18 mouse cellular contexts compared by ENCODE assay signal in genomic region chr5:100861140-100861539, GRCm38 (mm10). TPM values are rescaled to one million over a fixed set of nuclear protein-coding genes. Genes with fewer than 3 reads are reported as not detected.
DNase-seq lines count a peak whose midpoint lies in the region; ATAC-seq and TF ChIP-seq lines count a peak whose summit lies in the region.
"Had no signal": no experiment of that assay in that cellular context is flagged by ENCODE, and none has a peak within 500 bp of the region (broad histone marks: within the 10 kb centered on the region; RNA-seq: fewer than 3 reads in every experiment).

No protein-coding gene starts in this region.

- H3K27me3 ChIP-seq in heart, embryonic 14.5 days (ENCODE audit: control insufficient read depth, insufficient read depth, low read length), result no peaks in the 10 kb centered on the region
- H3K27me3 ChIP-seq in lung, embryonic 14.5 days (ENCODE audit: insufficient read depth, low read length), result no peaks in the 10 kb centered on the region
- H3K27me3 ChIP-seq in intestine, embryonic 15.5 days (replicated peaks), result no peaks in the 10 kb centered on the region
- H3K27me3 ChIP-seq in small intestine, adult 2 months (ENCODE audit: control insufficient read depth, insufficient read depth, low read length), result no peaks in the 10 kb centered on the region
- no peaks in the 10 kb centered on the region for H3K27me3 ChIP-seq in hindbrain, embryonic 10.5 days (ENCODE audit: insufficient read depth, poor library complexity, severe bottlenecking)
- H3K27me3 ChIP-seq in neural tube, embryonic 15.5 days (replicated peaks), result no peaks in the 10 kb centered on the region
- H3K27me3 ChIP-seq: lung, embryonic 15.5 days; midbrain, embryonic 13.5 days; neural tube, embryonic 13.5 days had no signal

- H3K27ac ChIP-seq in heart, embryonic 14.5 days (replicated peaks in 1 of 2; ENCODE audit: control insufficient read depth in 1 of 2, insufficient read depth in 1 of 2, low read depth in 2 of 2, low read length in 2 of 2), result peak overlapping the region; percentile 54 to 60
- H3K27ac ChIP-seq in lung, embryonic 14.5 days (ENCODE audit: low read depth), result no peak overlapping the region
- H3K27ac ChIP-seq in intestine, embryonic 15.5 days, result no peak overlapping the region
- peak overlapping the region; percentile 88 for H3K27ac ChIP-seq in small intestine, adult 2 months (ENCODE audit: insufficient read depth, low read depth, low read length)
- H3K27ac ChIP-seq in hindbrain, embryonic 10.5 days, result no peak overlapping the region
- H3K27ac ChIP-seq in neural tube, embryonic 15.5 days (replicated peaks), result no peak overlapping the region
- H3K27ac ChIP-seq: forebrain, embryonic 10.5 days; lung, embryonic 15.5 days; midbrain, embryonic 13.5 days; neural tube, embryonic 13.5 days had no signal

- no peak for TF ChIP-seq CTCF in lung, embryonic 14.5 days (IDR thresholded peaks at IDR 0.05; ENCODE audit: low read depth)
- no peak for TF ChIP-seq CTCF in small intestine, adult 2 months (IDR thresholded peaks at IDR 0.05; ENCODE audit: extremely low read depth, insufficient read length, insufficient replicate concordance, low read depth, low read length)

- no peak for ATAC-seq in heart, embryonic 14.5 days (ENCODE audit: insufficient number of reproducible peaks, insufficient read depth, low FRiP score, low read depth)
- ATAC-seq in lung, embryonic 14.5 days (ENCODE audit: insufficient read depth), result peak; percentile 41; the same call in 1 of the 2 replicates
- ATAC-seq in intestine, embryonic 15.5 days, result peak; percentile 51; the same call in 1 of the 2 replicates
- ATAC-seq in neural tube, embryonic 15.5 days (ENCODE audit: low FRiP score), result no peak
- ATAC-seq: forebrain, postnatal 0 days; midbrain, embryonic 13.5 days had no signal

- 0 out of 2 replicates have a peak overlapping the region, but pooled peaks have one; percentile 34 for H3K9ac ChIP-seq in heart, embryonic 14.5 days (ENCODE audit: low read length)
- no peak overlapping the region for H3K9ac ChIP-seq in lung, embryonic 14.5 days
- H3K9ac ChIP-seq in intestine, embryonic 15.5 days, result no peak overlapping the region
- H3K9ac ChIP-seq in neural tube, embryonic 15.5 days (replicated peaks), result no peak overlapping the region
- H3K9ac ChIP-seq: forebrain, postnatal 0 days; lung, embryonic 15.5 days; midbrain, embryonic 13.5 days; neural tube, embryonic 13.5 days had no signal

- no peak for TF ChIP-seq POLR2A in small intestine, adult 2 months (IDR thresholded peaks at IDR 0.05; ENCODE audit: low read depth, low read length)

- H3K36me3 ChIP-seq in heart, embryonic 14.5 days (ENCODE audit: control insufficient read depth, insufficient read depth, low read length), result no peaks in the 10 kb centered on the region
- H3K36me3 ChIP-seq in lung, embryonic 14.5 days (ENCODE audit: insufficient read depth), result no peaks in the 10 kb centered on the region
- H3K36me3 ChIP-seq in intestine, embryonic 15.5 days, result no peaks in the 10 kb centered on the region
- peaks cover 9% of the 10 kb centered on the region for H3K36me3 ChIP-seq in small intestine, adult 2 months (ENCODE audit: control insufficient read depth, insufficient read depth, low read length)
- no peaks in the 10 kb centered on the region for H3K36me3 ChIP-seq in hindbrain, embryonic 10.5 days
- H3K36me3 ChIP-seq in neural tube, embryonic 15.5 days, result no peaks in the 10 kb centered on the region
- H3K36me3 ChIP-seq: forebrain, embryonic 10.5 days; G1E; lung, embryonic 15.5 days; midbrain, embryonic 13.5 days; neural tube, embryonic 13.5 days had no signal

- H3K4me2 ChIP-seq in heart, embryonic 14.5 days (ENCODE audit: low read length), result peak overlapping the region; percentile 40
- no peak overlapping the region for H3K4me2 ChIP-seq in lung, embryonic 14.5 days
- H3K4me2 ChIP-seq in intestine, embryonic 15.5 days (replicated peaks), result no peak overlapping the region
- H3K4me2 ChIP-seq in neural tube, embryonic 15.5 days, result no peak overlapping the region
- H3K4me2 ChIP-seq: lung, embryonic 15.5 days; midbrain, embryonic 13.5 days; neural tube, embryonic 13.5 days had no signal

- 19% methylated on average over 4 of the region's 4 CpGs for WGBS in heart, embryonic 14.5 days
- WGBS in lung, embryonic 14.5 days, result 32% methylated on average over 4 of the region's 4 CpGs
- 49% methylated on average over 4 of the region's 4 CpGs for WGBS in intestine, embryonic 15.5 days
- WGBS in small intestine, adult 2 months, result 46% methylated on average over 4 of the region's 4 CpGs
- 70% methylated on average over 4 of the region's 4 CpGs for WGBS in hindbrain, embryonic 10.5 days
- 70% methylated on average over 4 of the region's 4 CpGs for WGBS in neural tube, embryonic 15.5 days

- no peak for DNase-seq in heart, postnatal 25 days (ENCODE audit: low spot score)
- no peak for DNase-seq in lung, embryonic 14.5 days
- no peak for DNase-seq in lung, postnatal 25 days (ENCODE audit: low spot score)
- DNase-seq in hindbrain, embryonic 10.5 days (ENCODE audit: low spot score), result no peak
- DNase-seq: cerebellum, adult 18-20 months; cerebellum, postnatal 25 days; forebrain, postnatal 0 days; spleen, adult 18-20 months; thymus, postnatal 4 days had no signal

- peaks cover 24 to 37% of the 10 kb centered on the region in 2 experiments for H3K4me1 ChIP-seq in heart, embryonic 14.5 days (ENCODE audit: control insufficient read depth in 2 of 2, insufficient read depth in 2 of 2, low read length in 2 of 2)
- H3K4me1 ChIP-seq in lung, embryonic 14.5 days (ENCODE audit: insufficient read depth), result no peaks in the 10 kb centered on the region
- peaks cover 4% of the 10 kb centered on the region; the same call in 1 of the 2 replicates for H3K4me1 ChIP-seq in intestine, embryonic 15.5 days (replicated peaks)
- H3K4me1 ChIP-seq in small intestine, adult 2 months (ENCODE audit: control insufficient read depth, insufficient read depth, insufficient read length, low read length), result peaks cover 36% of the 10 kb centered on the region
- 0 out of 2 replicates have a peak, but pooled peaks cover 3% of the 10 kb centered on the region for H3K4me1 ChIP-seq in hindbrain, embryonic 10.5 days (replicated peaks)
- no peaks in the 10 kb centered on the region for H3K4me1 ChIP-seq in neural tube, embryonic 15.5 days
- H3K4me1 ChIP-seq: forebrain, embryonic 10.5 days; lung, embryonic 15.5 days; midbrain, embryonic 13.5 days; neural tube, embryonic 13.5 days had no signal

- intact Hi-C loops in heart, postnatal 25 days (cut with DNase I), result loop anchor here (5.0 kb wide), 1 partner anchor 46 kb away; no protein-coding TSS in a partner anchor

- H3K9me3 ChIP-seq in heart, embryonic 14.5 days (ENCODE audit: control insufficient read depth, low read length), result no peaks in the 10 kb centered on the region
- no peaks in the 10 kb centered on the region for H3K9me3 ChIP-seq in lung, embryonic 14.5 days (ENCODE audit: low read depth, low read length)
- H3K9me3 ChIP-seq in intestine, embryonic 15.5 days, result no peaks in the 10 kb centered on the region
- H3K9me3 ChIP-seq in hindbrain, embryonic 10.5 days, result no peaks in the 10 kb centered on the region
- no peaks in the 10 kb centered on the region for H3K9me3 ChIP-seq in neural tube, embryonic 15.5 days (replicated peaks)
- H3K9me3 ChIP-seq: forebrain, embryonic 10.5 days; lung, embryonic 15.5 days; midbrain, embryonic 13.5 days; neural tube, embryonic 13.5 days had no signal

- H3K4me3 ChIP-seq in heart, embryonic 14.5 days (ENCODE audit: control insufficient read depth in 1 of 2, insufficient read depth in 1 of 2, low read depth in 1 of 2, low read length in 2 of 2), result no peak overlapping the region
- no peak overlapping the region for H3K4me3 ChIP-seq in lung, embryonic 14.5 days (ENCODE audit: low read depth, low read length)
- no peak overlapping the region for H3K4me3 ChIP-seq in intestine, embryonic 15.5 days (replicated peaks)
- no peak overlapping the region for H3K4me3 ChIP-seq in small intestine, adult 2 months (ENCODE audit: low read depth, low read length)
- H3K4me3 ChIP-seq in hindbrain, embryonic 10.5 days, result no peak overlapping the region
- H3K4me3 ChIP-seq in neural tube, embryonic 15.5 days (replicated peaks), result no peak overlapping the region
- H3K4me3 ChIP-seq: forebrain, embryonic 10.5 days; lung, embryonic 15.5 days; midbrain, embryonic 13.5 days; neural tube, embryonic 13.5 days had no signal

RNA-seq across cellular contexts. Expression of gene Gpat3, which starts 15.6 kb away (rescaled TPM):
- polyA plus RNA-seq in heart, embryonic 14.5 days (2014; fragmentation: Nextera tagmentation; extraction: Ambion mirVana), result 12.1 and 14.9 TPM in 2 replicates
- 10 to 100 TPM; 24.4 to 25.2 TPM for total RNA-seq in heart, postnatal 25 days (2021)
- polyA plus RNA-seq in lung, embryonic 14.5 days (2014; fragmentation: Nextera tagmentation; extraction: Ambion mirVana), result 0.63 and 0.93 TPM in 2 replicates
- 12.0 and 12.6 TPM in 2 replicates for polyA plus RNA-seq in intestine, embryonic 15.5 days (2015; fragmentation: Nextera tagmentation; extraction: Ambion mirVana)
- polyA plus RNA-seq in small intestine, adult 2 months (2012; rRNA removed), result 10.9 and 28.4 TPM in 2 replicates
- 0.50 and 0.96 TPM in 2 replicates for polyA plus RNA-seq in hindbrain, embryonic 10.5 days (2016; fragmentation: Nextera tagmentation; extraction: Ambion mirVana)
- 1.7 and 2.8 TPM in 2 replicates for polyA plus RNA-seq in neural tube, embryonic 15.5 days (2015; fragmentation: Nextera tagmentation; extraction: Ambion mirVana)
- polyA plus RNA-seq: G1E had no signal

RNA-seq across cellular contexts. Expression of gene Abraxas1, which starts 40.4 kb away (rescaled TPM):
- 32.3 and 33.8 TPM in 2 replicates for polyA plus RNA-seq in heart, embryonic 14.5 days (2014; fragmentation: Nextera tagmentation; extraction: Ambion mirVana)
- 10 to 100 TPM in 1 of 2 experiments, 1 to 10 TPM in 1; 9.9 to 10.1 TPM for total RNA-seq in heart, postnatal 25 days (2021)
- polyA plus RNA-seq in lung, embryonic 14.5 days (2014; fragmentation: Nextera tagmentation; extraction: Ambion mirVana), result 30.2 and 32.0 TPM in 2 replicates
- polyA plus RNA-seq in intestine, embryonic 15.5 days (2015; fragmentation: Nextera tagmentation; extraction: Ambion mirVana), result 26.7 and 30.0 TPM in 2 replicates
- 0.63 and 0.95 TPM in 2 replicates for polyA plus RNA-seq in small intestine, adult 2 months (2012; rRNA removed)
- polyA plus RNA-seq in hindbrain, embryonic 10.5 days (2016; fragmentation: Nextera tagmentation; extraction: Ambion mirVana), result 25.6 and 29.5 TPM in 2 replicates
- polyA plus RNA-seq in neural tube, embryonic 15.5 days (2015; fragmentation: Nextera tagmentation; extraction: Ambion mirVana), result 13.5 and 17.1 TPM in 2 replicates

Comparison
In these comparisons a context has a peak if more than half of its experiments do, and no peak if none do; other contexts are left out.
1. ATAC-seq: peak in lung, embryonic 14.5 days (single experiment) and intestine, embryonic 15.5 days (single experiment); none in heart, embryonic 14.5 days (single experiment) and neural tube, embryonic 15.5 days (single experiment).
2. H3K27ac ChIP-seq: peak in heart, embryonic 14.5 days (2 of 2) and small intestine, adult 2 months (single experiment); none in lung, embryonic 14.5 days (single experiment), intestine, embryonic 15.5 days (single experiment), hindbrain, embryonic 10.5 days (single experiment) and neural tube, embryonic 15.5 days (single experiment).